Mouse (Mus musculus) left cerebral cortex, adult 18-20 months (tissue): Measurements from ENCODE around the gene Cox6b2. TPM values are rescaled to one million over a fixed set of nuclear protein-coding genes. Genes with fewer than 3 reads are reported as not detected.
A peak's percentile ranks its signal among the peaks of the same experiment; 100 is the strongest.

Source experiments
- DNase-seq, 2 experiments: peaks; one replicate each; pipeline ENCODE4 v3.0.0; 2021 to 2022; ENCODE audit warnings: low spot score in 2 of 2, mixed read lengths in 1 of 2
- total RNA-seq, 2 experiments: library from RNA; stranded (reverse); gene quantifications; 2 replicates each; pipeline ENCODE4 v1.2.3; 2021

Cox6b2 gene
- total RNA-seq, 2 experiments from 2014 or later: 5.0 to 8.8 TPM

- DNase-seq: no peak
Measured at GRCm38 (mm10) chr7:4764946-4765710, 12.2 kb upstream of the Cox6b2 start.

- no peak for DNase-seq
Measured at GRCm38 (mm10) chr7:4759670-4760069, 6.8 kb upstream of the Cox6b2 start.

- DNase-seq: no peak
Measured at GRCm38 (mm10) chr7:4751971-4752820, 698 bp downstream of the Cox6b2 start.

- DNase-seq: no peak
Measured at GRCm38 (mm10) chr7:4749169-4749568, 3.7 kb downstream of the Cox6b2 start.

- no peak for DNase-seq
Measured at GRCm38 (mm10) chr7:4748321-4748720, 4.6 kb downstream of the Cox6b2 start.

GRCm38 (mm10) chr7:4747156-4747899, 5.6 kb downstream of the Cox6b2 start:
- no peak for DNase-seq

GRCm38 (mm10) chr7:4746326-4746980, 6.4 kb downstream of the Cox6b2 start:
- DNase-seq: no peak

GRCm38 (mm10) chr7:4744886-4745285, 8.0 kb downstream of the Cox6b2 start:
- no peak for DNase-seq

- no peak for DNase-seq
Measured at GRCm38 (mm10) chr7:4743354-4743753, 9.5 kb downstream of the Cox6b2 start.

GRCm38 (mm10) chr7:4742482-4742819, 10.4 kb downstream of the Cox6b2 start:
- no peak for DNase-seq

- DNase-seq: no peak
Measured at GRCm38 (mm10) chr7:4741672-4742481, 11.0 kb downstream of the Cox6b2 start.

- DNase-seq: no peak
Measured at GRCm38 (mm10) chr7:4741151-4741550, 11.7 kb downstream of the Cox6b2 start.

GRCm38 (mm10) chr7:4740309-4740727, 12.6 kb downstream of the Cox6b2 start:
- DNase-seq: no peak

GRCm38 (mm10) chr7:4739544-4740275, 13.2 kb downstream of the Cox6b2 start, which contains the start of gene Kmt5c:
Kmt5c (plus strand) TSS chr7:4740115.
- DNase-seq: peak; percentile 97 to 99

- DNase-seq: no peak
Measured at GRCm38 (mm10) chr7:4739041-4739543, 13.8 kb downstream of the Cox6b2 start.

- DNase-seq: no peak
Measured at GRCm38 (mm10) chr7:4732968-4733392, 19.9 kb downstream of the Cox6b2 start.

GRCm38 (mm10) chr7:4731090-4731489, 21.8 kb downstream of the Cox6b2 start:
- DNase-seq: no peak

- no peak for DNase-seq
Measured at GRCm38 (mm10) chr7:4725169-4725568, 27.7 kb downstream of the Cox6b2 start, which contains the start of gene Tmem150b. Tmem150b (minus strand) TSS chr7:4725249.

- DNase-seq: no peak
Measured at GRCm38 (mm10) chr7:4724359-4724758, 28.5 kb downstream of the Cox6b2 start.
